Mouse (Mus musculus) inflammation-experienced regulatory T-cells, adult 16 weeks (primary cell): ENCODE results near the gene Txndc12. TPM values are rescaled to one million over a fixed set of nuclear protein-coding genes. Genes with fewer than 3 reads are reported as not detected.

Source experiments
- polyA plus RNA-seq: library from polyadenylated mRNA; unstranded; fragments of 100-300 nt; shearing (Covaris generic); gene quantifications from one replicate; pipeline ENCODE4 v1.2.1, GENCODE M21; 2017

The Txndc12 gene
- polyA plus RNA-seq, result 32.1 TPM

GRCm38 (mm10) chr4:108834115-108834970 lies at the start of gene Txndc12:
Gene Txndc12 (plus strand): TSS chr4:108834601.

GRCm38 (mm10) chr4:108832916-108833827 lies 1.2 kb upstream of the Txndc12 start, which contains the start of gene Btf3l4:
Gene Btf3l4 (minus strand): TSS chr4:108833614.

GRCm38 (mm10) chr4:108847715-108848504 lies 13.5 kb downstream of the Txndc12 start, which contains the start of gene Kti12:
Gene Kti12 (plus strand): TSS chr4:108847785.

GRCm38 (mm10) chr4:108848505-108848848 lies 14.1 kb downstream of the Txndc12 start, which contains the start of gene A730015C16Rik:
Gene A730015C16Rik (minus strand): TSS chr4:108848619.

GRCm38 (mm10) chr4:108878963-108879822 lies 44.8 kb downstream of the Txndc12 start, which contains the start of gene Rab3b:
Gene Rab3b (plus strand): TSS chr4:108879063.

Other genes with a start within 250 kb of the Txndc12 start
- gene Cc2d1b, start 214.7 kb upstream of the Txndc12 start, polyA plus RNA-seq, result 110 TPM
- gene 3110021N24Rik, start 115.0 kb upstream of the Txndc12 start, polyA plus RNA-seq, result not detected
- gene Zfyve9, start 53.8 kb upstream of the Txndc12 start, polyA plus RNA-seq, result 0.21 TPM
- gene Btf3l4, start 987 bp upstream of the Txndc12 start, polyA plus RNA-seq, result 58.6 TPM
- 28.8 TPM for gene Kti12, start 13.2 kb downstream of the Txndc12 start, polyA plus RNA-seq
- gene A730015C16Rik, start 14.0 kb downstream of the Txndc12 start, polyA plus RNA-seq, result 0.63 TPM
- gene Rab3b, start 44.5 kb downstream of the Txndc12 start, polyA plus RNA-seq, result 0.18 TPM
- 145 TPM for gene Nrd1, start 166.1 kb downstream of the Txndc12 start, polyA plus RNA-seq